Mouse (Mus musculus) limb, embryonic 12.5 days (tissue): ENCODE results near the gene Srpx. TPM values are rescaled to one million over a fixed set of nuclear protein-coding genes. Genes with fewer than 3 reads are reported as not detected.

Source experiments
- polyA plus RNA-seq: library from polyadenylated mRNA; unstranded; fragments of >200 nt; fragmentation: Nextera tagmentation; extraction: Ambion mirVana; gene quantifications from 2 replicates; pipeline ENCODE4 v1.2.1, GENCODE M21; 2016

Gene Srpx
- polyA plus RNA-seq, 1 experiment from 2014 or later, result 8.7 TPM

Other genes with a start within 250 kb of the Srpx start
- gene Sytl5, start 232.1 kb downstream of the Srpx start, polyA plus RNA-seq, result 0.18 and 0.46 TPM in 2 replicates
- 25.5 and 28.5 TPM in 2 replicates for gene Rpgr, start 99.2 kb upstream of the Srpx start, polyA plus RNA-seq
- gene Otc, start 134.6 kb upstream of the Srpx start, polyA plus RNA-seq, result not detected in 2 replicates